Mouse (Mus musculus) neural tube, embryonic 15.5 days (tissue): ENCODE measurements around the gene Zc3h12c. TPM values are rescaled to one million over a fixed set of nuclear protein-coding genes. Genes with fewer than 3 reads are reported as not detected.

Experiments
- ATAC-seq: fragments of 200-750 bp; cut with Nextera tagmentation; 2 replicates; pipeline ENCODE4 v1.8.0; 2017; ENCODE audit warnings: mild to moderate bottlenecking, moderate TSS enrichment, moderate library complexity; ENCODE audit not compliant: low FRiP score
- H3K27ac ChIP-seq: fragments of 300-500 bp; sonication (generic); replicated peaks from 2 replicates; pipeline ENCODE4 v1.5.1; 2015; ENCODE audit warnings: mild to moderate bottlenecking, inconsistent platforms
- H3K27me3 ChIP-seq: fragments of 300-500 bp; sonication (generic); replicated peaks from 2 replicates; pipeline ENCODE4 v1.6.1; 2015; ENCODE audit warnings: inconsistent platforms
- H3K36me3 ChIP-seq: fragments of 300-500 bp; sonication (generic); 2 replicates; pipeline ENCODE4 v1.6.1; 2015; ENCODE audit warnings: inconsistent platforms
- H3K4me1 ChIP-seq: fragments of 300-500 bp; sonication (generic); 2 replicates; pipeline ENCODE4 v1.6.1; 2015; ENCODE audit warnings: inconsistent platforms
- H3K4me2 ChIP-seq: fragments of 300-500 bp; sonication (generic); 2 replicates; pipeline ENCODE4 v1.6.1; 2015; ENCODE audit warnings: inconsistent platforms, mild to moderate bottlenecking, moderate library complexity
- H3K4me3 ChIP-seq: fragments of 300-500 bp; sonication (generic); replicated peaks from 2 replicates; pipeline ENCODE4 v1.5.1; 2015; ENCODE audit warnings: mild to moderate bottlenecking, inconsistent platforms
- H3K9ac ChIP-seq: fragments of 300-500 bp; sonication (generic); replicated peaks from 2 replicates; pipeline ENCODE4 v1.6.1; 2015; ENCODE audit warnings: mild to moderate bottlenecking, inconsistent platforms
- H3K9me3 ChIP-seq: fragments of 300-500 bp; sonication (generic); replicated peaks from 2 replicates; pipeline ENCODE4 v1.6.1; 2016; ENCODE audit warnings: inconsistent platforms
- WGBS: fragments of 180-500 bp; shearing (Covaris S2); methylation state at CpG from one replicate; pipeline ENCODE4 v1.1.7; 2015; ENCODE audit warnings: mixed read lengths; 5-methylcytosine and 5-hydroxymethylcytosine counted together
- polyA plus RNA-seq: library from polyadenylated mRNA; unstranded; fragments of >200 nt; fragmentation: Nextera tagmentation; extraction: Ambion mirVana; gene quantifications from 2 replicates; pipeline ENCODE4 v1.2.1, GENCODE M21; 2015

Zc3h12c gene
- polyA plus RNA-seq, 1 experiment from 2014 or later, result 3.4 TPM

- ATAC-seq, result no peak
Observed at GRCm38 (mm10) chr9:52181419-52181818, 13.0 kb upstream of the Zc3h12c start.

DNA sequence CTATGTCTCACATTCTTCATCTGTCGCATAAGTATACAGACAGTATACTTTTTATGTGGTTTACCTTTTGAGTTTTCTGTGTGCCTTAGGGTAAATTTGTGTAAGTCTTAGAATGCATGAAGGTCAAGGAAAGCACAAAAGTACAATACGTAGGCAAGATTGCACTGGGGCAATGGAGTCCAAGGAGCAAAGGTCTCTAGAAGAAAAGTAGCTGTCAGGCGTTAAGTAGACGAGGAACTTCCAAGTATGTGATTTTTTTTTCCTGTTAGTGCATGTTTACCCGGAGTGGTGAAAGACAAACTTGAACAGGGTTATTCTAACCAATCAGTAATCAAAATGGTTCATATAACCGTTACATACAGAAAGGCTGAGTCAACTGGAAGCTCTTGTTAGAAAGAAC, 12.5 kb upstream of the Zc3h12c start:
- Histone ChIP-seq H3K4me2 (no peak overlapping the region), H3K9ac (no peak overlapping the region), H3K27ac (no peak overlapping the region), H3K9me3 (no peaks in the 10 kb centered on the region), H3K4me3 (no peak overlapping the region), H3K4me1 (no peaks in the 10 kb centered on the region), H3K36me3 (no peaks in the 10 kb centered on the region), H3K27me3 (no peaks in the 10 kb centered on the region)
- ATAC-seq, result no peak
- WGBS, result 93% methylated on average over 6 of the region's 6 CpGs

More at GRCm38 (mm10) chr9:52181419-52181818, 13.0 kb upstream of the Zc3h12c start:
- no peaks in the 10 kb centered on the region for H3K4me1 ChIP-seq
- no peaks in the 10 kb centered on the region for H3K27me3 ChIP-seq
- H3K9ac ChIP-seq, result no peak overlapping the region
- H3K27ac ChIP-seq, result no peak overlapping the region
- H3K4me2 ChIP-seq, result no peak overlapping the region
- H3K9me3 ChIP-seq, result no peaks in the 10 kb centered on the region
- H3K36me3 ChIP-seq, result no peaks in the 10 kb centered on the region
- no peak overlapping the region for H3K4me3 ChIP-seq
- 93% methylated on average over 2 of the region's 2 CpGs for WGBS

- H3K4me1 ChIP-seq, result no peaks in the 10 kb centered on the region
- no peaks in the 10 kb centered on the region for H3K36me3 ChIP-seq
- no peak for ATAC-seq
- no peak overlapping the region for H3K27ac ChIP-seq
- H3K9ac ChIP-seq, result no peak overlapping the region
- H3K27me3 ChIP-seq, result no peaks in the 10 kb centered on the region
- 87% methylated on average over 4 of the region's 4 CpGs for WGBS
- no peak overlapping the region for H3K4me2 ChIP-seq
- H3K4me3 ChIP-seq, result no peak overlapping the region
- H3K9me3 ChIP-seq, result no peaks in the 10 kb centered on the region
Observed at GRCm38 (mm10) chr9:52175257-52175859, 7.0 kb upstream of the Zc3h12c start.

- no peaks in the 10 kb centered on the region for H3K9me3 ChIP-seq
- no peaks in the 10 kb centered on the region for H3K4me1 ChIP-seq
- H3K27me3 ChIP-seq, result no peaks in the 10 kb centered on the region
- no peak overlapping the region for H3K4me3 ChIP-seq
- H3K36me3 ChIP-seq, result no peaks in the 10 kb centered on the region
- H3K27ac ChIP-seq, result no peak overlapping the region
- WGBS, result 85% methylated on average over 4 of the region's 4 CpGs
- no peak overlapping the region for H3K9ac ChIP-seq
- no peak overlapping the region for H3K4me2 ChIP-seq
- ATAC-seq, result no peak
Observed at GRCm38 (mm10) chr9:52174671-52175111, 6.3 kb upstream of the Zc3h12c start.

- H3K4me3 ChIP-seq, result no peak overlapping the region
- H3K4me1 ChIP-seq, result peaks cover 6% of the 10 kb centered on the region
- ATAC-seq, result no peak
- no peak overlapping the region for H3K27ac ChIP-seq
- 94% methylated on average over 2 of the region's 2 CpGs for WGBS
- no peaks in the 10 kb centered on the region for H3K36me3 ChIP-seq
- no peak overlapping the region for H3K9ac ChIP-seq
- no peaks in the 10 kb centered on the region for H3K9me3 ChIP-seq
- no peaks in the 10 kb centered on the region for H3K27me3 ChIP-seq
- H3K4me2 ChIP-seq, result no peak overlapping the region
Observed at GRCm38 (mm10) chr9:52173937-52174336, 5.6 kb upstream of the Zc3h12c start.

- no peak overlapping the region for H3K9ac ChIP-seq
- H3K27ac ChIP-seq, result no peak overlapping the region
- no peaks in the 10 kb centered on the region for H3K36me3 ChIP-seq
- no peaks in the 10 kb centered on the region for H3K9me3 ChIP-seq
- no peak for ATAC-seq
- no peak overlapping the region for H3K4me3 ChIP-seq
- no peak overlapping the region for H3K4me2 ChIP-seq
- H3K4me1 ChIP-seq, result peaks cover 8% of the 10 kb centered on the region
- no peaks in the 10 kb centered on the region for H3K27me3 ChIP-seq
- 76% methylated on average over 7 of the region's 7 CpGs for WGBS
Observed at GRCm38 (mm10) chr9:52172550-52172949, 4.2 kb upstream of the Zc3h12c start.

GRCm38 (mm10) chr9:52170671-52171070, 2.3 kb upstream of the Zc3h12c start:
- Histone ChIP-seq H3K4me1 (peaks cover 20% of the 10 kb centered on the region), H3K27ac (no peak overlapping the region), H3K4me3 (no peak overlapping the region), H3K27me3 (no peaks in the 10 kb centered on the region), H3K36me3 (no peaks in the 10 kb centered on the region), H3K4me2 (no peak overlapping the region), H3K9ac (no peak overlapping the region), H3K9me3 (no peaks in the 10 kb centered on the region)
- ATAC-seq, result no peak
- WGBS, result 86% methylated on average over 6 of the region's 6 CpGs

GRCm38 (mm10) chr9:52170131-52170530, 1.8 kb upstream of the Zc3h12c start:
- H3K4me1 ChIP-seq, result peaks cover 20% of the 10 kb centered on the region
- no peak overlapping the region for H3K9ac ChIP-seq
- 72% methylated on average over 3 of the region's 3 CpGs for WGBS
- no peaks in the 10 kb centered on the region for H3K9me3 ChIP-seq
- H3K27ac ChIP-seq, result no peak overlapping the region
- no peak overlapping the region for H3K4me2 ChIP-seq
- ATAC-seq, result no peak
- H3K36me3 ChIP-seq, result no peaks in the 10 kb centered on the region
- no peak overlapping the region for H3K4me3 ChIP-seq
- no peaks in the 10 kb centered on the region for H3K27me3 ChIP-seq

DNA sequence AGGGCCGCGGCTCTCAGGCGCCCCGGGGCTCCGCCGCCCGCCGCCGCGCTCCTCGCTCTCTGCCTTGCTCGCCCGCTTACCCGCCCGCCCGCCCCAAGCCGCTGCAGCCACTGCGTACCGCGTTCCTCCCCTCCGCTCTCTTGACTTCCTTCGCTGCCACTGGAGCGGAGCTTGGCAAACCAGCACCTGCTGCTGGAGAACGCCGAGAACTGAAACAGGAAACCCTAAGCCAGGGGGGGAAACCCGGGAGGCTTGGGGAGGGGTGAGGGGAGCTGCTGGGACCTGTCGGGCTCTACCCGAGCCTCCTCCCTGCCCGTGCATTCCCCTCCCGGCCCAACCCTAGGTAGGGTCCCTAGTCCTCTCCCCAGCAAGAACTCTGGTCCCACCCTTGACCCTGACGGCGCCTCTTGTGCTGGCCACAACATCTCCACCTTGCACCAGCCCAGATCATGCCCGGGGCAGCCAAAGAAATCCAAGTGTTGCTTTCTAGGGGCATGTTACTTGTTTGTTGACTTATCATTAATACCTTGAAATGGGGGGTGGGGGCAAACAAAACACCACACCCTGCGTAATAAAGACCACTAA, 406 bp upstream of the Zc3h12c start:
- Histone ChIP-seq H3K4me2 (peak overlapping the region; percentile 76), H3K4me1 (peaks cover 20% of the 10 kb centered on the region), H3K4me3 (peak overlapping the region; percentile 92), H3K27me3 (no peaks in the 10 kb centered on the region), H3K9me3 (no peaks in the 10 kb centered on the region), H3K27ac (peak overlapping the region; percentile 97), H3K9ac (peak overlapping the region; percentile 99), H3K36me3 (no peaks in the 10 kb centered on the region)
- WGBS, result 1% methylated on average over 17 of the region's 34 CpGs
- ATAC-seq, result peak; percentile 90

- H3K9ac ChIP-seq, result peak overlapping the region; percentile 99
- WGBS, result 5% methylated on average over 8 of the region's 8 CpGs
- H3K27me3 ChIP-seq, result no peaks in the 10 kb centered on the region
- H3K36me3 ChIP-seq, result no peaks in the 10 kb centered on the region
- H3K27ac ChIP-seq, result peak overlapping the region; percentile 97
- ATAC-seq, result no peak
- H3K4me2 ChIP-seq, result peak overlapping the region; percentile 76
- H3K9me3 ChIP-seq, result no peaks in the 10 kb centered on the region
- H3K4me1 ChIP-seq, result peaks cover 22% of the 10 kb centered on the region
- peak overlapping the region; percentile 92 for H3K4me3 ChIP-seq
Observed at GRCm38 (mm10) chr9:52167506-52167862, 888 bp downstream of the Zc3h12c start.

GRCm38 (mm10) chr9:52167084-52167483, 1.3 kb downstream of the Zc3h12c start:
- H3K9me3 ChIP-seq, result no peaks in the 10 kb centered on the region
- peak overlapping the region; percentile 92 for H3K4me3 ChIP-seq
- H3K27ac ChIP-seq, result peak overlapping the region; percentile 97
- H3K4me1 ChIP-seq, result peaks cover 22% of the 10 kb centered on the region
- H3K36me3 ChIP-seq, result no peaks in the 10 kb centered on the region
- WGBS, result 12% methylated on average over 3 of the region's 3 CpGs
- no peak for ATAC-seq
- H3K9ac ChIP-seq, result peak overlapping the region; percentile 99; the same call in 1 of the 2 replicates
- peak overlapping the region; percentile 76 for H3K4me2 ChIP-seq
- no peaks in the 10 kb centered on the region for H3K27me3 ChIP-seq

- no peak overlapping the region for H3K4me3 ChIP-seq
- no peak overlapping the region; the same call in 1 of the 2 replicates for H3K4me2 ChIP-seq
- WGBS, result 90% methylated on average over 3 of the region's 3 CpGs
- H3K9me3 ChIP-seq, result no peaks in the 10 kb centered on the region
- H3K36me3 ChIP-seq, result no peaks in the 10 kb centered on the region
- H3K4me1 ChIP-seq, result peaks cover 22% of the 10 kb centered on the region
- H3K27ac ChIP-seq, result no peak overlapping the region
- no peak for ATAC-seq
- no peak overlapping the region for H3K9ac ChIP-seq
- no peaks in the 10 kb centered on the region for H3K27me3 ChIP-seq
Observed at GRCm38 (mm10) chr9:52165706-52166090, 2.7 kb downstream of the Zc3h12c start.
